Mouse (Mus musculus) G1E (cell line): ENCODE measurements around the gene Igsf21.

Source experiments
- CTCF ChIP-seq: IDR thresholded peaks from 2 replicates; pipeline ENCODE4 v1.5.1; 2012; ENCODE audit warnings: low read depth, low read length, inconsistent platforms, mixed read lengths
- GATA1 ChIP-seq: IDR thresholded peaks from 2 replicates; pipeline ENCODE4 v1.6.1; 2012; ENCODE audit warnings: borderline replicate concordance, low read length, inconsistent platforms, mixed read lengths
- GATA2 ChIP-seq: IDR thresholded peaks from 2 replicates; pipeline ENCODE4 v1.6.1; 2012; ENCODE audit warnings: low read depth, low read length, inconsistent platforms, borderline replicate concordance
- POLR2AphosphoS5 ChIP-seq: IDR thresholded peaks from 2 replicates; pipeline ENCODE4 v1.6.1; 2012; ENCODE audit warnings: low read depth, low read length, inconsistent platforms; ENCODE audit not compliant: insufficient replicate concordance
- TAL1 ChIP-seq: conservative IDR thresholded peaks from 2 replicates; pipeline ENCODE4 v1.6.1; 2012; ENCODE audit warnings: low read depth, low read length, inconsistent platforms, mixed read lengths

DNA sequence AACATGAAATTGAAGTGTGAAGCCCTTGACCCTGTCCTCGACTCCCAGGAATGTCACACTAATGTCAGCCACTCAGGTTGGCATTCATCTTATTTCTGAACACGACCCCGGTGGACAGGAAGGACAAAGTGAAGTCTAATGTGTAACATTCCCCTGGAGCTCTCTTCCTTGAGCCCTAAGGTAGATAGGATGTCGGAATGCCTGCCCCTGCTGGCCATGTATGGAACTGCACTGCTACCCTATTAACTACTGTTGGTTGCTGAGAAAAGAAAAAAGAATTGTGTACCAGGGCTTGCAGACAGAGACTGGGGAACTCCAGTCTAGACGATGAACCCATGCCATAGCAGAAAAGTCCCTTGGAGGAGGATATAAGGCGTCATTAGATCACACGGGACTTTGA, 93.5 kb downstream of the Igsf21 start:
- TF ChIP-seq GATA1 (no peak), CTCF (no peak), TAL1 (no peak), POLR2AphosphoS5 (no peak), GATA2 (no peak)
